Mouse (Mus musculus) stomach, embryonic 14.5 days (tissue): Measurements from ENCODE around the gene Epb42. TPM values are rescaled to one million over a fixed set of nuclear protein-coding genes. Genes with fewer than 3 reads are reported as not detected.
"Not testable (repeated sequence)": the region's sequence is repeated elsewhere in the genome, so short reads cannot be mapped to it uniquely, and the experiment has no call there.

Experiments
- ATAC-seq: fragments of 200-750 bp; cut with Nextera tagmentation; 2 replicates; pipeline ENCODE4 v1.8.0; 2017; ENCODE audit warnings: low read depth, moderate TSS enrichment; ENCODE audit not compliant: insufficient number of reproducible peaks, insufficient read depth, low FRiP score
- H3K27ac ChIP-seq: fragments of 300-500 bp; sonication (generic); 2 replicates; pipeline ENCODE4 v1.5.1; 2014; ENCODE audit warnings: mild to moderate bottlenecking, low read length, moderate library complexity, mixed read lengths
- H3K27me3 ChIP-seq: fragments of 300-500 bp; sonication (generic); 2 replicates; pipeline ENCODE4 v1.6.1; 2014; ENCODE audit warnings: low read length, control low read depth, mixed read lengths; ENCODE audit not compliant: control insufficient read depth, insufficient read depth
- H3K36me3 ChIP-seq: fragments of 300-500 bp; sonication (generic); 2 replicates; pipeline ENCODE4 v1.6.1; 2014; ENCODE audit warnings: mild to moderate bottlenecking, control low read depth, low read length, moderate library complexity, mixed read lengths; ENCODE audit not compliant: control insufficient read depth, insufficient read depth
- H3K4me1 ChIP-seq: fragments of 300-500 bp; sonication (generic); 2 replicates; pipeline ENCODE4 v1.6.1; 2014; ENCODE audit warnings: low read length, control low read depth, mixed read lengths; ENCODE audit not compliant: control insufficient read depth, insufficient read depth
- H3K4me2 ChIP-seq: fragments of 300-500 bp; sonication (generic); replicated peaks from 2 replicates; pipeline ENCODE4 v1.6.1; 2014; ENCODE audit warnings: low read depth, low read length, control low read depth
- H3K4me3 ChIP-seq: fragments of 300-500 bp; sonication (generic); 2 replicates; pipeline ENCODE4 v1.5.1; 2014; ENCODE audit warnings: low read depth, low read length, control low read depth
- H3K9ac ChIP-seq: fragments of 300-500 bp; sonication (generic); replicated peaks from 2 replicates; pipeline ENCODE4 v1.6.1; 2014; ENCODE audit warnings: low read depth, mild to moderate bottlenecking, control low read depth, low read length, moderate library complexity, mixed read lengths
- H3K9me3 ChIP-seq: fragments of 300-500 bp; sonication (generic); 2 replicates; pipeline ENCODE4 v1.6.1; 2016; ENCODE audit warnings: low read depth, low read length, control low read depth; ENCODE audit not compliant: control insufficient read depth
- WGBS: fragments of 180-500 bp; shearing (Covaris S2); extraction: QIAGEN DNeasy Blood & Tissue Kit; methylation state at CpG from one replicate; pipeline ENCODE4 v1.1.7; 2014; 5-methylcytosine and 5-hydroxymethylcytosine counted together
- polyA plus RNA-seq: library from polyadenylated mRNA; unstranded; fragments of >200 nt; fragmentation: Nextera tagmentation; extraction: Ambion mirVana; gene quantifications from 2 replicates; pipeline ENCODE4 v1.2.1, GENCODE M21; 2014

The Epb42 gene
- polyA plus RNA-seq, 1 experiment from 2014 or later = 1.3 TPM

GRCm38 (mm10) chr2:121004018-121004811, 32.7 kb downstream of the Epb42 start:
- Histone ChIP-seq H3K27me3 (no peaks in the 10 kb centered on the region), H3K9ac (no peak overlapping the region), H3K27ac (no peak overlapping the region), H3K4me3 (no peak overlapping the region), H3K4me1 (peaks cover 3% of the 10 kb centered on the region; the same call in 1 of the 2 replicates), H3K4me2 (no peak overlapping the region), H3K9me3 (no peaks in the 10 kb centered on the region), H3K36me3 (no peaks in the 10 kb centered on the region)
- no peak for ATAC-seq
- WGBS = 83% methylated on average over 7 of the region's 7 CpGs

- no peaks in the 10 kb centered on the region for H3K9me3 ChIP-seq
- no peak overlapping the region for H3K27ac ChIP-seq
- ATAC-seq = no peak
- no peak overlapping the region for H3K9ac ChIP-seq
- no peaks in the 10 kb centered on the region for H3K4me1 ChIP-seq
- H3K36me3 ChIP-seq = no peaks in the 10 kb centered on the region
- H3K27me3 ChIP-seq = no peaks in the 10 kb centered on the region
- no peak overlapping the region for H3K4me2 ChIP-seq
- WGBS = 68% methylated on average over 2 of the region's 2 CpGs
- H3K4me3 ChIP-seq = no peak overlapping the region
Measured at GRCm38 (mm10) chr2:121003586-121003985, 33.3 kb downstream of the Epb42 start.

GRCm38 (mm10) chr2:120998863-120999262, 38.0 kb downstream of the Epb42 start:
- WGBS = 84% methylated on average over 8 of the region's 8 CpGs
- H3K27ac ChIP-seq = no peak overlapping the region
- H3K36me3 ChIP-seq = no peaks in the 10 kb centered on the region
- ATAC-seq = no peak
- H3K4me1 ChIP-seq = no peaks in the 10 kb centered on the region
- H3K27me3 ChIP-seq = no peaks in the 10 kb centered on the region
- no peak overlapping the region for H3K9ac ChIP-seq
- no peaks in the 10 kb centered on the region for H3K9me3 ChIP-seq
- no peak overlapping the region for H3K4me2 ChIP-seq
- no peak overlapping the region for H3K4me3 ChIP-seq

- H3K36me3 ChIP-seq, H3K27ac ChIP-seq, H3K4me2 ChIP-seq, H3K4me3 ChIP-seq, H3K9ac ChIP-seq, ATAC-seq, H3K9me3 ChIP-seq, H3K4me1 ChIP-seq, H3K27me3 ChIP-seq: not testable (repeated sequence)
- 83% methylated on average over 1 of the region's 1 CpGs for WGBS
Measured at GRCm38 (mm10) chr2:120996607-120997006, 40.3 kb downstream of the Epb42 start.

- WGBS = 65% methylated on average over 4 of the region's 4 CpGs
- no peak overlapping the region for H3K27ac ChIP-seq
- H3K4me3 ChIP-seq = no peak overlapping the region
- H3K36me3 ChIP-seq = no peaks in the 10 kb centered on the region
- H3K27me3 ChIP-seq = no peaks in the 10 kb centered on the region
- no peak overlapping the region for H3K9ac ChIP-seq
- ATAC-seq = no peak
- H3K4me1 ChIP-seq = no peaks in the 10 kb centered on the region
- H3K9me3 ChIP-seq = no peaks in the 10 kb centered on the region
- no peak overlapping the region for H3K4me2 ChIP-seq
Measured at GRCm38 (mm10) chr2:120991196-120991595, 45.7 kb downstream of the Epb42 start.

GRCm38 (mm10) chr2:120985241-120985640, 51.6 kb downstream of the Epb42 start:
- no peak for ATAC-seq
- Histone ChIP-seq H3K9ac (no peak overlapping the region), H3K4me1 (no peaks in the 10 kb centered on the region), H3K4me2 (no peak overlapping the region), H3K4me3 (no peak overlapping the region), H3K9me3 (no peaks in the 10 kb centered on the region), H3K27me3 (no peaks in the 10 kb centered on the region), H3K36me3 (no peaks in the 10 kb centered on the region), H3K27ac (no peak overlapping the region)
- WGBS = 88% methylated on average over 1 of the region's 1 CpGs

GRCm38 (mm10) chr2:120983611-120984010, 53.3 kb downstream of the Epb42 start:
- Histone ChIP-seq H3K4me1 (no peaks in the 10 kb centered on the region), H3K36me3 (no peaks in the 10 kb centered on the region), H3K4me2 (no peak overlapping the region), H3K27ac (no peak overlapping the region), H3K9ac (no peak overlapping the region), H3K4me3 (no peak overlapping the region), H3K9me3 (no peaks in the 10 kb centered on the region), H3K27me3 (no peaks in the 10 kb centered on the region)
- 45% methylated on average over 2 of the region's 2 CpGs for WGBS
- ATAC-seq = no peak

GRCm38 (mm10) chr2:120980861-120981260, 56.0 kb downstream of the Epb42 start:
- 63% methylated on average over 2 of the region's 2 CpGs for WGBS
- H3K4me1 ChIP-seq = no peaks in the 10 kb centered on the region
- no peak overlapping the region for H3K4me2 ChIP-seq
- no peak for ATAC-seq
- H3K4me3 ChIP-seq = no peak overlapping the region
- no peaks in the 10 kb centered on the region for H3K9me3 ChIP-seq
- H3K9ac ChIP-seq = no peak overlapping the region
- H3K27ac ChIP-seq = no peak overlapping the region
- no peaks in the 10 kb centered on the region for H3K36me3 ChIP-seq
- no peaks in the 10 kb centered on the region for H3K27me3 ChIP-seq

- no peak overlapping the region for H3K4me3 ChIP-seq
- no peaks in the 10 kb centered on the region for H3K9me3 ChIP-seq
- no peaks in the 10 kb centered on the region for H3K4me1 ChIP-seq
- no peaks in the 10 kb centered on the region for H3K27me3 ChIP-seq
- H3K9ac ChIP-seq = no peak overlapping the region
- H3K36me3 ChIP-seq = no peaks in the 10 kb centered on the region
- WGBS = 75% methylated on average over 1 of the region's 1 CpGs
- no peak overlapping the region for H3K27ac ChIP-seq
- H3K4me2 ChIP-seq = no peak overlapping the region
- ATAC-seq = no peak
Measured at GRCm38 (mm10) chr2:120979819-120980218, 57.1 kb downstream of the Epb42 start.
